Mouse (Mus musculus): ENCODE data around the gene Numb. TPM values are rescaled to one million over a fixed set of nuclear protein-coding genes. Genes with fewer than 3 reads are reported as not detected.

The Numb gene
- polyA plus RNA-seq (2015; fragmentation: Nextera tagmentation; extraction: Ambion mirVana): 19.9 and 25.6 TPM in 2 replicates

- Histone ChIP-seq H3K9ac (peak within 1 kb of the TSS; percentile 85), H3K27me3 (no peaks in the 10 kb centered on the region), H3K4me2 (peak within 1 kb of the TSS; percentile 88), H3K36me3 (peaks cover 3% of the 10 kb centered on the region; the same call in 1 of the 2 replicates), H3K9me3 (no peaks in the 10 kb centered on the region), H3K4me1 (replicated peaks) (peaks cover 25% of the 10 kb centered on the region), H3K27ac (peak within 1 kb of the TSS; percentile 91), H3K4me3 (peak within 1 kb of the TSS; percentile 92)
- under 1% methylated on average over 55 of the region's 63 CpGs for WGBS
- ATAC-seq (ENCODE audit: low FRiP score): peak; percentile 100
Observed at GRCm38 (mm10) chr12:83921535-83922381, at the start of gene Numb. Numb (minus strand) TSS chr12:83921934.

- no peaks in the 10 kb centered on the region for H3K4me1 ChIP-seq (replicated peaks)
- no peak overlapping the region for H3K4me3 ChIP-seq
- no peak overlapping the region for H3K9ac ChIP-seq
- H3K4me2 ChIP-seq: no peak overlapping the region
- H3K9me3 ChIP-seq: no peaks in the 10 kb centered on the region
- no peaks in the 10 kb centered on the region for H3K36me3 ChIP-seq
- H3K27ac ChIP-seq: no peak overlapping the region
- ATAC-seq (ENCODE audit: low FRiP score): no peak
- WGBS: 87% methylated on average over 7 of the region's 7 CpGs
- no peaks in the 10 kb centered on the region for H3K27me3 ChIP-seq
Observed at GRCm38 (mm10) chr12:83965235-83965634, 43.5 kb upstream of the Numb start.

DNA sequence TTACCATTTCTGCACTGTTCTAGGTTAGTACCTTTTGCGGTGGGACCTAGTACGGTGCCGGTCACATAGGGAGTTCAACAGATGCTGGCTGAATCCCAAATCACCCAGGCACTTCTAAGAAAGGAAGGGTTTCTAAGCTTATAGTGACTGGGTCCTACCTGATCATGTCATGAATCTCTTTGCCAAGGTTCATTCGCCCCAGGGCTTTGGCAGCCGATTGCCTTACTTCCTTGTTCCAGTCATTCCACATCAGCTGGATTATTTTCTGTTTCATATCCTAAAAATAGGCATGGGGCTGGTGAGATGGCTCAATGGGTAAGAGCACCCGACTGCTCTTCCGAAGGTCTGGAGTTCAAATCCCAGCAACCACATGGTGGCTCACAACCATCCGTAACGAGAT, 36.5 kb upstream of the Numb start:
- Histone ChIP-seq H3K27ac (no peak overlapping the region), H3K4me3 (no peak overlapping the region), H3K36me3 (peaks cover 27% of the 10 kb centered on the region), H3K4me1 (replicated peaks) (peaks cover 9% of the 10 kb centered on the region), H3K9ac (no peak overlapping the region), H3K9me3 (no peaks in the 10 kb centered on the region), H3K4me2 (no peak overlapping the region), H3K27me3 (no peaks in the 10 kb centered on the region)
- WGBS: 94% methylated on average over 9 of the region's 9 CpGs
- ATAC-seq (ENCODE audit: low FRiP score): no peak

DNA sequence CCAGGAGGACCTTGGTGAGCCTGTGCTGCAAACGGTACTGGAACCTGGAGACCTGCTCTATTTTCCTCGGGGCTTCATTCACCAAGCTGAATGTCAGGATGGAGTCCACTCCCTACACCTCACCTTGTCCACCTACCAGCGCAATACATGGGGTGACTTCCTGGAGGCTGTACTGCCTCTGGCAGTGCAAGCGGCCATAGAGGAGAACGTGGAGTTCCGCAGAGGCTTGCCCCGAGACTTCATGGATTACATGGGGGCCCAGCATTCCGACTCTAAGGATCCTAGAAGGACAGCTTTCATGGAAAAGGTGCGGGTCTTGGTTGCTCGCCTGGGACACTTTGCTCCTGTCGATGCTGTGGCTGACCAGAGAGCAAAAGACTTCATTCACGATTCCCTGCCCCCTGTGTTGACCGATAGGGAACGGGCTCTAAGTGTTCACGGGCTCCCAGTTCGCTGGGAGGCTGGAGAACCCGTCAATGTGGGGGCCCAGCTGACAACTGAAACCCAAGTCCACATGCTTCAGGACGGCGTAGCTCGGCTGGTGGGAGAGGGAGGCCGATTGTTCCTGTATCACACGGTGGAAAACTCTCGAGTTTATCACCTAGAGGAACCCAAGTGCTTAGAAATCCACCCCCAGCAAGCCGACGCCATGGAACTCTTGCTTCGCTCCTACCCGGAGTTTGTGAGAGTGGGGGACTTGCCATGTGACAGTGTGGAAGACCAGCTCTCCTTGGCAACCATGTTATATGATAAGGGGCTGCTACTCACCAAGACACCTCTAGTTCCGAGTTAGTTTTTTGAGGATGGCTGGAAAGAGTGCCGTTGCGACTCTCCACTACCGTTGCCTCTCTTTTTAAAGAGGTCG, 30.2 kb upstream of the Numb start:
- H3K27me3 ChIP-seq: no peaks in the 10 kb centered on the region
- peak overlapping the region; percentile 89 for H3K9ac ChIP-seq
- peaks cover 24% of the 10 kb centered on the region for H3K36me3 ChIP-seq
- 67% methylated on average over 32 of the region's 32 CpGs for WGBS
- ATAC-seq (ENCODE audit: low FRiP score): no peak
- no peaks in the 10 kb centered on the region for H3K9me3 ChIP-seq
- peaks cover 36% of the 10 kb centered on the region for H3K4me1 ChIP-seq (replicated peaks)
- H3K4me3 ChIP-seq: peak overlapping the region; percentile 89
- H3K4me2 ChIP-seq: peak overlapping the region; percentile 85
- no peak overlapping the region for H3K27ac ChIP-seq

DNA sequence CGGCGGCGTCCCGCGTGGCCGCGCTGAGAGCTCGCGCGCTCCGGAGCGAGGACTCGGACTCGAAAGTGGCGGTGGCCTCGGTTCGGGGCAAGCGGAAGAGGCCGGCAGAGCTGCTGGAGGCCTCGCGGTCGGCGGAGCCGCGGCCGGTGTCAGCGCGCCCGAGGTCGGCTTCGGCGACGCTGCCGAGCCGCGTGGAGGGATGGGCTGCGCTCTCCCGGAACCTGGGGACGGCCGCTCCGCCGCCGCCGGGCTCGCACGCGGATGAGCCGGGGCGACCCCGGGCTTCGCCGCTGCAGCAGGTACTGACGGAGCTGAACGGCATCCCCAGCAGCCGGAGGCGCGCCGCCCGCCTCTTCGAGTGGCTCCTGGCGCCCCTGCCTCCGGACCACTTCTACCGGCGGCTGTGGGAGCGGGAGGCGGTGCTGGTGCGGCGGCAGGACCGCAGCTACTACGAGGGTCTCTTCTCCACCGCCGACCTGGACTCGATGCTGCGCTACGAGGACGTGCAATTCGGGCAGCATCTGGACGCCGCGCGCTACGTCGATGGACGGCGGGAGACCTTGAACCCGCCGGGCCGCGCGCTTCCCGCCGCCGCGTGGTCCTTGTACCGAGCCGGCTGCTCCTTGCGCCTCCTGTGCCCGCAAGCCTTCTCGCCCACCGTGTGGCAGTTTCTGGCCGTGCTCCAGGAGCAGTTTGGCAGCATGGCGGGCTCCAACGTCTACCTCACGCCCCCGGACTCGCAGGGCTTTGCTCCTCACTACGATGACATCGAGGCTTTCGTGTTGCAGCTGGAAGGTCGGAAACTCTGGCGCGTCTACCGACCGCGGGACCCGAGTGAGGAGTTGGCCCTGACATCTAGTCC, 29.3 kb upstream of the Numb start:
- Histone ChIP-seq H3K4me1 (replicated peaks) (peaks cover 36% of the 10 kb centered on the region), H3K27me3 (no peaks in the 10 kb centered on the region), H3K36me3 (peaks cover 19% of the 10 kb centered on the region), H3K27ac (peak overlapping the region; percentile 89), H3K9ac (peak overlapping the region; percentile 89), H3K4me2 (peak overlapping the region; percentile 85), H3K4me3 (peak overlapping the region; percentile 89), H3K9me3 (no peaks in the 10 kb centered on the region)
- WGBS: under 1% methylated on average over 109 of the region's 116 CpGs
- peak; percentile 74 for ATAC-seq (ENCODE audit: low FRiP score)

- H3K4me2 ChIP-seq: peak within 1 kb of the TSS; percentile 85
- no peaks in the 10 kb centered on the region for H3K27me3 ChIP-seq
- H3K9me3 ChIP-seq: no peaks in the 10 kb centered on the region
- under 1% methylated on average over 37 of the region's 37 CpGs for WGBS
- H3K4me1 ChIP-seq (replicated peaks): peaks cover 36% of the 10 kb centered on the region
- peak; percentile 92 for ATAC-seq (ENCODE audit: low FRiP score)
- peak within 1 kb of the TSS; percentile 89 for H3K27ac ChIP-seq
- H3K9ac ChIP-seq: peak within 1 kb of the TSS; percentile 89
- H3K36me3 ChIP-seq: peaks cover 14% of the 10 kb centered on the region
- H3K4me3 ChIP-seq: peak within 1 kb of the TSS; percentile 89
Observed at GRCm38 (mm10) chr12:83950493-83950839, 28.7 kb upstream of the Numb start, which contains the start of gene Riox1. Riox1 (plus strand) TSS chr12:83950608.

GRCm38 (mm10) chr12:83949776-83950492, 28.2 kb upstream of the Numb start:
- Histone ChIP-seq H3K4me3 (peak overlapping the region; percentile 89), H3K27ac (no peak overlapping the region), H3K4me2 (peak overlapping the region; percentile 85), H3K9ac (peak overlapping the region; percentile 89), H3K36me3 (peaks cover 10% of the 10 kb centered on the region), H3K4me1 (replicated peaks) (peaks cover 36% of the 10 kb centered on the region), H3K9me3 (no peaks in the 10 kb centered on the region), H3K27me3 (no peaks in the 10 kb centered on the region)
- 31% methylated on average over 11 of the region's 11 CpGs for WGBS
- no peak for ATAC-seq (ENCODE audit: low FRiP score)

GRCm38 (mm10) chr12:83949043-83949442, 27.3 kb upstream of the Numb start:
- Histone ChIP-seq H3K4me2 (no peak overlapping the region), H3K27me3 (no peaks in the 10 kb centered on the region), H3K36me3 (peaks cover 10% of the 10 kb centered on the region), H3K9ac (no peak overlapping the region), H3K4me1 (replicated peaks) (peaks cover 34% of the 10 kb centered on the region), H3K27ac (no peak overlapping the region), H3K9me3 (no peaks in the 10 kb centered on the region), H3K4me3 (no peak overlapping the region)
- ATAC-seq (ENCODE audit: low FRiP score): no peak
- 77% methylated on average over 4 of the region's 4 CpGs for WGBS

GRCm38 (mm10) chr12:83947260-83947811, 25.6 kb upstream of the Numb start:
- no peak overlapping the region for H3K4me2 ChIP-seq
- H3K27ac ChIP-seq: no peak overlapping the region
- no peaks in the 10 kb centered on the region for H3K9me3 ChIP-seq
- no peak overlapping the region for H3K4me3 ChIP-seq
- H3K4me1 ChIP-seq (replicated peaks): peaks cover 18% of the 10 kb centered on the region
- H3K36me3 ChIP-seq: no peaks in the 10 kb centered on the region
- ATAC-seq (ENCODE audit: low FRiP score): no peak
- no peak overlapping the region for H3K9ac ChIP-seq
- 87% methylated on average over 8 of the region's 8 CpGs for WGBS
- no peaks in the 10 kb centered on the region for H3K27me3 ChIP-seq

GRCm38 (mm10) chr12:83941938-83942337, 20.2 kb upstream of the Numb start:
- Histone ChIP-seq H3K27ac (no peak overlapping the region), H3K9me3 (no peaks in the 10 kb centered on the region), H3K4me1 (replicated peaks) (no peaks in the 10 kb centered on the region), H3K4me2 (no peak overlapping the region), H3K4me3 (no peak overlapping the region), H3K36me3 (no peaks in the 10 kb centered on the region), H3K9ac (no peak overlapping the region), H3K27me3 (no peaks in the 10 kb centered on the region)
- WGBS: 83% methylated on average over 3 of the region's 3 CpGs
- no peak for ATAC-seq (ENCODE audit: low FRiP score)

- no peaks in the 10 kb centered on the region for H3K36me3 ChIP-seq
- no peak overlapping the region for H3K27ac ChIP-seq
- no peak overlapping the region for H3K4me3 ChIP-seq
- H3K4me2 ChIP-seq: no peak overlapping the region
- H3K27me3 ChIP-seq: no peaks in the 10 kb centered on the region
- H3K9ac ChIP-seq: no peak overlapping the region
- no peaks in the 10 kb centered on the region for H3K9me3 ChIP-seq
- no peak for ATAC-seq (ENCODE audit: low FRiP score)
- H3K4me1 ChIP-seq (replicated peaks): no peaks in the 10 kb centered on the region
- WGBS: 65% methylated on average over 4 of the region's 4 CpGs
Observed at GRCm38 (mm10) chr12:83940031-83940430, 18.3 kb upstream of the Numb start.

Data from hindbrain, embryonic 13.5 days (tissue).